Mouse (Mus musculus): Measurements from ENCODE around the gene Ube2dnl2.

Ube2dnl2 gene

DNA sequence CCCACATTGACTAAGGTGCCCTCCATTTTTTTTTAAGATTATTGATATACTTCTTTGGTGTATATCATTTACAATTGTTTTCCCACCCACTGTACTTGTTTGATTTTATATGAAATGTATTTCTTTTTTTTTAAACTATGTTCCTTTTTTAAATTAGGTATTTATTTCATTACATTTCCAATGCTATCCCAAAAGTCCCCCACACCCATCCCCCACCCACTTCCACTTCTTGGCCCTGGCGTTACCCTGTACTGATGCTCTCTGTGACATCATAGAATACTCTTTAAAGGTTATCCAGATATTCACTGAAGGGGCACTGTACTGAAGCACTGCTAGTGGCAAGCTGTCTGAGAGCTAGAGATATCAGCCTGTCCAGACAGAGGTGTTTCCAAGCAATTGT, at the start of gene Ube2dnl2:
Gene Ube2dnl2 (plus strand): TSS at position 301 of the 400 bp plus-strand sequence.
- no peak for DNase-seq

DNA sequence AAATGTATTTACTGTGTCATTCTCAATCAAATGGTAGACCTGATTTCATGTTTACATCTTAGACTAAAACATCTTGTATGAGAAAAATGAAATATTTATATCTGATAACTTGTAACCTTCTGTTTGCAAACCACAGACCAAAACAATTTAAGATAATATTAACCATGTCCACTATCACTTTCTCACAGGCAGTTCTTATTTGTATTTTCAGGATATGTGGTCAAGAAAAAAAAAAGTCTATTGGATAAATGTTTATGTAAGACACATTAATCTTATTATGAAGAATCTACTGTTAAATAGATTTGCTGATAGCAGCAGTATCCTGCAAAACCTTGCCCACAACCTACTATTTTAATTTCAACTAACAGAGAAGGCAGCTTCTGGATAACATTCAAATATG, 11.9 kb upstream of the Ube2dnl2 start:
- DNase-seq: no peak

DNA sequence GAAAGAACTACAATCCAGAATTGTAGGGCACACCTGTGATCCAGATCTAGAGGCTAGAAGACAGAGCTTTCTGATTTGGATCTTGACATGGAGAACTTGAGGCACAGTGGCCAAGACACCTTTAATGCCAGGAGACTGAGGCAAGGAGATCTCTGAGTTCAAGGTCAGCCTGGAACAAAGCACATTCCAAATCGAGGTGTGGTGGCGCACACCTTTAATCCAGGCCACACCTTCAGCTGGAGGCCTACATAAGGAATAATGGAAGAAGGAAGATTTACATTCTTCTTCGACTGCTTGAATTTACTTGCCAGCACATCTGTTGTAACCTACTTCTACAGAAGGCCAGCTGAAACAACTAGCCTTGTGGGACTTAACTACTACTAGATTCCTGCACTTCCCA, 9.9 kb upstream of the Ube2dnl2 start:
- no peak for DNase-seq

DNA sequence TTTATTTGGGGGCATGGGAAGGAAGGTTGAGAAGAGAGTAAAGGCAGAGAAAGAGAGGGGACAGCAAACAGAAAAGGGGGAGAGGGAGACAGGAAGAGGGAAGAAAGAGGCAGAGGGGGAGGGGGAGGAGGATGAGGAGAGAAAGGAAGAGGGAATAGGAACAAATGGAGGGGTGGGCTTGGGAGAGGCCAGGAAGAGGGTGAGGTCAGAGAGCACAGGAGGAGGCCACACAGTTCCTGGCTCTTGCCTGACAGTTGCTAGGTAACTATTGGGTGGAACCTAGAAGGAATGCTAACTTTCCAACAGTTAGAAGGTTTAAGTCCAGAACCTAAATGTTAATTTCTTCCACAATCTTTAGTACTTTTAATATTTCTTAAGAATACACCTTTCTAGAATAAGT, 4.0 kb upstream of the Ube2dnl2 start:
- DNase-seq: no peak

DNA sequence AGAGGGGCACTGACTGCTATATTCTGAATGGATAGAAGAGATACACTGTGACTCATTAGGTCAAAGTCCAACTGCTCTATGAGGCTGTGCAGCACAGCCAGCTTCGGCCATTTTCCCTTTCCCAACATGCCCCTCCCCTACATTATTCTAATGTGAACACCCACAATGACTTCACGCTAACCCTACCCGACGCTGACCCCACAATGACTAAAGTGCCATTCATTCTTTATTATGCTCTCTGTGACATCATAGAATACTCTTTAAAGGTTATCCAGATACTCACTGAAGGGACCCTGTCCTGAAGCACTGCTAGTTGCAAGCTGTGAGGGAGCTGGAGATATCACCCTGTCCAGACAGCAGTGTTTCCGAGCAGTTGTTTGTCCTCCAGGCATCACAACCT, 2.7 kb upstream of the Ube2dnl2 start, which contains the start of gene Ube2dnl1:
Gene Ube2dnl1 (plus strand): TSS at position 301 of the 400 bp plus-strand sequence.
- DNase-seq: no peak

DNA sequence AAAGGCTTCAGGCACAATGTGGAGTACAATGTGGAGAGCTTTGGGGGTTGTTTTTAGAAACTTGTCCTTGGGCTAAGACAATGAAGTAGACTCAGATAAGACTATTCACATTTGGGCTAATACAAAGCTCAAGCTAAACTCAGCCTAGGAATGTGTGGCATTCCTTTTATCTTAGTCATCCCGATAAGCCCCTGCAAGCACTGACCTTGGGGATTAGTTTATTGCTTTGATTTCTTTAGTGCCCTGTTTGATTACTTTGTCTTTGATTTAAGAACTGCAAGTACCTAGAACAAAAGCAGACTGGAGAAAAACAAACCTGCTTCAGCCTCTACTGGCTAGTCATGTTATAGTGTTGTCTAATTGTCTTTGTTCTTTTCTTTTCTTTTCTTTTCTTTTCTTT, 47.7 kb downstream of the Ube2dnl2 start:
- DNase-seq: no peak
